Mouse (Mus musculus): ENCODE measurements at regions not wholly inside any gene's neighbourhood (a gene's known extent, or its start where the extent isn't known, plus 50 kb on each side); places are given as distances from the start of the nearest gene placed in this dataset.

DNA sequence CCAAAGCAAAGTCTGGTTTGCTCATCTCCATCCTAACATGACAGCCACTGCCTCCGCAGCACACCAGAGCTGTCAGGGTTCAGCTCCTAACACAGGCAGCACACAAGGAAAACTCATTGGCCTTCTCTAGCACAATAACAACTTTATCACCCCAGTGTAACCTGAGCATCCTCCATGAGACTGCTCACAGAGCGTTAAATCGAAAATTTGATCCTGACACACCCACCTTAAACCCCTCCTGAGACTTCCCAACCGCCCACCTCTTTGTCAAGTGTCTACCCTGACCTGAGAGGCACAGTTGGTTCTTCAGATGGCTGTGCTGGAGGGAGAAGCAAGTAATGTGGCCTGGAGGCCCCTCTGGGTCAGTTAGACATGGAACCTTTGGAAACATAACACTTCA is 67.7 kb upstream of the Slc22a22 start:
- TF ChIP-seq CTCF (IDR thresholded peaks at IDR 0.05; ENCODE audit: low read depth) (no peak), EP300 (IDR thresholded peaks at IDR 0.05; ENCODE audit: low read depth) (no peak)
